ENCODE assay signal across 8 mouse cellular contexts in genomic region chr5:111535978-111536377, GRCm38 (mm10).
DNase-seq lines count a peak whose midpoint lies in the region; ATAC-seq lines count a peak whose summit lies in the region.

No protein-coding gene starts in this region.

- no peaks in the 10 kb centered on the region for H3K36me3 ChIP-seq in heart, embryonic 14.5 days (ENCODE audit: control insufficient read depth, insufficient read depth, low read length)
- no peaks in the 10 kb centered on the region for H3K36me3 ChIP-seq in neural tube, embryonic 14.5 days (ENCODE audit: control insufficient read depth, insufficient read depth, low read length)

- H3K9ac ChIP-seq in heart, embryonic 14.5 days (ENCODE audit: low read length) = peak overlapping the region; percentile 7; the same call in 1 of the 2 replicates
- no peak overlapping the region for H3K9ac ChIP-seq in neural tube, embryonic 14.5 days (replicated peaks; ENCODE audit: low read depth, low read length)

- no peak overlapping the region for H3K4me3 ChIP-seq in heart, embryonic 14.5 days (ENCODE audit: control insufficient read depth in 1 of 2, insufficient read depth in 1 of 2, low read depth in 1 of 2, low read length in 2 of 2)
- H3K4me3 ChIP-seq in neural tube, embryonic 14.5 days (ENCODE audit: low read depth, low read length) = no peak overlapping the region

- 7% methylated on average over 13 of the region's 13 CpGs for WGBS in heart, embryonic 14.5 days
- 5% methylated on average over 13 of the region's 13 CpGs for WGBS in neural tube, embryonic 14.5 days

- H3K4me1 ChIP-seq in heart, embryonic 14.5 days (ENCODE audit: control insufficient read depth in 2 of 2, insufficient read depth in 2 of 2, low read length in 2 of 2) = peaks cover 51 to 63% of the 10 kb centered on the region in 2 experiments
- peaks cover 15% of the 10 kb centered on the region; the same call in 1 of the 2 replicates for H3K4me1 ChIP-seq in neural tube, embryonic 14.5 days (ENCODE audit: control insufficient read depth, insufficient read depth, low read length)

- ATAC-seq in heart, embryonic 14.5 days (ENCODE audit: insufficient number of reproducible peaks, insufficient read depth, low FRiP score, low read depth) = peak; percentile 82
- peak; percentile 5; the same call in 1 of the 2 replicates for ATAC-seq in neural tube, embryonic 14.5 days (ENCODE audit: low read depth)

- DNase-seq in cerebellum, postnatal 14 days = peak; percentile 48 to 57
- DNase-seq in cerebellum, adult 18-20 months = no peak
- peak; percentile 70 for DNase-seq in embryo, embryonic 11 days
- peak; percentile 72 to 83 for DNase-seq in kidney, postnatal 25 days
- no peak for DNase-seq in Muller cell, postnatal 12 days (ENCODE audit: inconsistent ontology term)
- DNase-seq in right cerebral cortex, postnatal 36 days (ENCODE audit: low spot score in 2 of 2) = no peak

- no peaks in the 10 kb centered on the region for H3K9me3 ChIP-seq in heart, embryonic 14.5 days (ENCODE audit: control insufficient read depth, low read length)
- H3K9me3 ChIP-seq in neural tube, embryonic 14.5 days (ENCODE audit: control insufficient read depth, low read length) = no peaks in the 10 kb centered on the region

- peak overlapping the region; percentile 57 to 66 for H3K27ac ChIP-seq in heart, embryonic 14.5 days (replicated peaks in 1 of 2; ENCODE audit: control insufficient read depth in 1 of 2, insufficient read depth in 1 of 2, low read depth in 2 of 2, low read length in 2 of 2)
- no peak overlapping the region for H3K27ac ChIP-seq in neural tube, embryonic 14.5 days (ENCODE audit: low read depth, low read length)

- H3K4me2 ChIP-seq in heart, embryonic 14.5 days (ENCODE audit: low read length) = 0 out of 2 replicates have a peak overlapping the region, but pooled peaks have one; percentile 8
- H3K4me2 ChIP-seq in neural tube, embryonic 14.5 days (ENCODE audit: low read depth, low read length) = no peak overlapping the region

- H3K27me3 ChIP-seq in heart, embryonic 14.5 days (ENCODE audit: control insufficient read depth, insufficient read depth, low read length) = peaks cover 36% of the 10 kb centered on the region; the same call in 1 of the 2 replicates
- H3K27me3 ChIP-seq in neural tube, embryonic 14.5 days (ENCODE audit: control insufficient read depth, insufficient read depth, low read length) = no peaks in the 10 kb centered on the region

Comparison
In these comparisons a context has a peak if more than half of its experiments do, and no peak if none do; other contexts are left out.
1. DNase-seq: peak in cerebellum, postnatal 14 days (2 of 2), embryo, embryonic 11 days (single experiment) and kidney, postnatal 25 days (2 of 2); none in cerebellum, adult 18-20 months (0 of 2), Muller cell, postnatal 12 days (single experiment) and right cerebral cortex, postnatal 36 days (0 of 2).